Mouse (Mus musculus) liver, postnatal 0 days (tissue): ENCODE results near the gene Insm1.

Experiments used
- CTCF ChIP-seq: sonication (generic); IDR thresholded peaks from 2 replicates; pipeline ENCODE4 v1.5.1; 2016; ENCODE audit warnings: antibody characterized with exemption, low read depth
- EP300 ChIP-seq: IDR thresholded peaks from 2 replicates; pipeline ENCODE4 v1.6.1; 2016; ENCODE audit warnings: antibody characterized with exemption, low read depth, mild to moderate bottlenecking

DNA sequence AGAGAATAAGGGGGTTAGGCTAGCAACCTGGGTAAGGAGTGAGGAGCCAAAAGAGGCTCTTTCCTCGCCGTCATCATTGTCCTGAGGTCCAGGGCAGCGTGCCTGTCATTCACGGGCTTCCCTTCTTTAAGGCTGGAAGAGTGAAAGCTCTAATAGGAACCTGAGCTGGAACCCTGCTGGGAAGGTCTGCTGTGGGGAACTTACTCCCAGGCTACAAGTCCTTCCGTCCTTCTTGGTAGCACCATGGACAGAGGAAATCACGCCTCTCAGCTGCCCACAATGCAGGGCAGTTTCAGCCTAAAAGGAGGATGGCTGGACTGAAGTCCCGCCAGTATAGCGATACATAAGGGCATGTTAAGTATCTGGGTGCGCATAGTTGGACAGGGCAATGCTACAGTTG, 4.8 kb downstream of the Insm1 start:
- no peak for TF ChIP-seq CTCF
- no peak for TF ChIP-seq EP300
